Mouse (Mus musculus): ENCODE data around the gene Nkx1-2.

DNA sequence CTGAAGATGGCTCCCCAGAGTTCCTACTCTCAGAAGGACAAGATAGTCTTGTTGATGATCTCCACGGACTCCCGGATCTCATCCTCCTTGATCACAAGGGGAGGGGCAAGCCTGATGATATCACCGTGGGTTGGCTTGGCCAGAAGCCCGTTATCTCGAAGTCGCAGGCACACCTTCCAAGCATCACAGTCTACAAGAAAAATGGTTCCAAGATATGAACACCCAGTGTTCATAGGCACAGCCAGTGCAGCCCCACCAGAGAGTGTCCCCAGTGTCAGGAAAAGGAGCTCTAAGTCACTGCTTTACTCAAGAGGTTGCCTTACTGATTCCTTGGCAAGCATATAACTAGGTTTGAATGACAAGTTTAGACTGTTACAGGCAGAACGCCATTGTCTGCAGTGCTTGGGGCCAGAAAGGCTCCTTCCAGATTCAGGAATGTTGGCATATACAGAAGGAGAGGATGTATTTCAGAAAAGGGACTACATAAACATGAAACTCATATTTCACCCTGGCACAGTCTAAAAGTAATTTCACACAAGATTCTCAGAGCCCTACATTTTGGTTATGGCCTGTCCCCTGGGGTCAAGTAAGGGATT is 41.2 kb downstream of the Nkx1-2 start:
- no peak for TF ChIP-seq CTCF (IDR thresholded peaks at IDR 0.05; ENCODE audit: borderline replicate concordance, insufficient read depth, low read depth, low read length)
- TF ChIP-seq POLR2A (IDR thresholded peaks at IDR 0.05; ENCODE audit: borderline replicate concordance, insufficient read depth, low read length), result no peak
